Mouse (Mus musculus) stomach, embryonic 15.5 days (tissue): ENCODE measurements around the gene Sh3glb2. TPM values are rescaled to one million over a fixed set of nuclear protein-coding genes. Genes with fewer than 3 reads are reported as not detected.

Experiments
- ATAC-seq: fragments of 200-750 bp; cut with Nextera tagmentation; 2 replicates; pipeline ENCODE4 v1.8.0; 2017; ENCODE audit warnings: low read depth, moderate number of reproducible peaks, moderate TSS enrichment; ENCODE audit not compliant: insufficient read depth, low FRiP score
- H3K27ac ChIP-seq: fragments of 300-500 bp; sonication (generic); 2 replicates; pipeline ENCODE4 v1.5.1; 2015; ENCODE audit warnings: mild to moderate bottlenecking, inconsistent platforms
- H3K27me3 ChIP-seq: fragments of 300-500 bp; sonication (generic); replicated peaks from 2 replicates; pipeline ENCODE4 v1.6.1; 2015; ENCODE audit warnings: inconsistent platforms
- H3K36me3 ChIP-seq: fragments of 300-500 bp; sonication (generic); 2 replicates; pipeline ENCODE4 v1.6.1; 2015; ENCODE audit warnings: inconsistent platforms
- H3K4me1 ChIP-seq: fragments of 300-500 bp; sonication (generic); 2 replicates; pipeline ENCODE4 v1.6.1; 2015; ENCODE audit warnings: inconsistent platforms
- H3K4me2 ChIP-seq: fragments of 300-500 bp; sonication (generic); 2 replicates; pipeline ENCODE4 v1.6.1; 2015; ENCODE audit warnings: mild to moderate bottlenecking, inconsistent platforms
- H3K4me3 ChIP-seq: fragments of 300-500 bp; sonication (generic); replicated peaks from 2 replicates; pipeline ENCODE4 v1.5.1; 2015; ENCODE audit warnings: inconsistent platforms
- H3K9ac ChIP-seq: fragments of 300-500 bp; sonication (generic); 2 replicates; pipeline ENCODE4 v1.6.1; 2015; ENCODE audit warnings: inconsistent platforms
- H3K9me3 ChIP-seq: fragments of 300-500 bp; sonication (generic); 2 replicates; pipeline ENCODE4 v1.6.1; 2016; ENCODE audit warnings: inconsistent platforms
- WGBS: fragments of 180-500 bp; shearing (Covaris S2); methylation state at CpG from one replicate; pipeline ENCODE4 v1.1.7; 2015; 5-methylcytosine and 5-hydroxymethylcytosine counted together
- polyA plus RNA-seq: library from polyadenylated mRNA; unstranded; fragments of >200 nt; fragmentation: Nextera tagmentation; extraction: Ambion mirVana; gene quantifications from 2 replicates; pipeline ENCODE4 v1.2.1, GENCODE M21; 2015

Gene Sh3glb2
- polyA plus RNA-seq, 1 experiment from 2014 or later: 92.6 TPM

DNA sequence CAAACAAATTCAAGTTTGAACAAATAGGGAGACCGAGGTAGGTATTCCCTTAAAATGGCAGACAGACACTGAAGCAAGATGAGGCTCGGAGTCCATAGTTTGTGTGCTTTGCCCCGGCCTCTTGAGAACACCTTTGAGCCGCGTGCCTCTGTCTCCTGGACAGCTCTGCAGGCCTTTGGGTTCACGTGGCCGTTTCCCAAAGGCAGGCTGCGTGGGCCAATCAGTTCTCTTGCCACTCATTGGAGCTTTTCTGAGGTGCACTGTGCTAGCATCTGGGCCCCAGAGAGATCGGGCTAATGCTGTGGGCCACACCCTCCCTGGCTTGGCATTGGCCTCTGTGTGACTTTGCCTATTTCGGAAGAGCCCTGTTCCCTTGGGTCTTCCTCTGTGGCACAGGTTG, 16.8 kb upstream of the Sh3glb2 start:
- Histone ChIP-seq H3K4me2 (no peak overlapping the region), H3K4me3 (no peak overlapping the region), H3K4me1 (no peaks in the 10 kb centered on the region), H3K27ac (no peak overlapping the region), H3K36me3 (peaks cover 59% of the 10 kb centered on the region), H3K9ac (no peak overlapping the region), H3K9me3 (no peaks in the 10 kb centered on the region), H3K27me3 (no peaks in the 10 kb centered on the region)
- WGBS: 91% methylated on average over 10 of the region's 10 CpGs
- no peak for ATAC-seq

DNA sequence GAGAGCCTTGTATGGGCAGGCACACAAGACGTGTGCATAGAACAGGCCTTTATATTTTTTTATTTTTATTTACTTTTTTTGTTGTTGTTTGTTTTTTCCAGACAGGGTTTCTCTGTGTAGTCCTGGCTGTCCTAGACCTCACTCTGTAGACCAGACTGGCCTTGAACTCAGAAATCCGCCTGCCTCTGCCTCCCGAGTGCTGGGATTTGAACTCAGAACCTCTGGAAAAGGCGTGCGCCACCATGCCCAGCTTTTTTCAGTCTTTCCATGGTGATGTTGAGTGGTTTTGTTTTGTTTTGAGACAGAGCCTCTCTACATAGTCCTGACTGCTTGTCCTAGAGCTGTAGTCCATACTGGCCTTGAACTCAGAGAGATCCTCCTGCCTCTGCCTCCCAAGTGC, 13.6 kb upstream of the Sh3glb2 start:
- 96% methylated on average over 5 of the region's 5 CpGs for WGBS
- no peaks in the 10 kb centered on the region for H3K4me1 ChIP-seq

GRCm38 (mm10) chr2:30371544-30371943, 12.4 kb upstream of the Sh3glb2 start:
- Histone ChIP-seq H3K27me3 (no peaks in the 10 kb centered on the region), H3K27ac (no peak overlapping the region), H3K9ac (no peak overlapping the region), H3K4me1 (no peaks in the 10 kb centered on the region), H3K9me3 (no peaks in the 10 kb centered on the region), H3K4me2 (no peak overlapping the region), H3K4me3 (no peak overlapping the region), H3K36me3 (peaks cover 65% of the 10 kb centered on the region)
- WGBS: 97% methylated on average over 8 of the region's 8 CpGs
- no peak for ATAC-seq

More for the DNA sequence above, 13.6 kb upstream of the Sh3glb2 start:
- H3K27me3 ChIP-seq: no peaks in the 10 kb centered on the region
- H3K9me3 ChIP-seq: no peaks in the 10 kb centered on the region
- no peak overlapping the region for H3K9ac ChIP-seq
- ATAC-seq: no peak
- H3K27ac ChIP-seq: no peak overlapping the region
- no peak overlapping the region for H3K4me2 ChIP-seq
- no peak overlapping the region for H3K4me3 ChIP-seq
- peaks cover 73% of the 10 kb centered on the region for H3K36me3 ChIP-seq

GRCm38 (mm10) chr2:30366203-30366602, 7.1 kb upstream of the Sh3glb2 start:
- Histone ChIP-seq H3K4me2 (no peak overlapping the region), H3K4me1 (peaks cover 12% of the 10 kb centered on the region), H3K4me3 (no peak overlapping the region), H3K27ac (no peak overlapping the region), H3K36me3 (peaks cover 30% of the 10 kb centered on the region), H3K9ac (no peak overlapping the region), H3K9me3 (no peaks in the 10 kb centered on the region), H3K27me3 (no peaks in the 10 kb centered on the region)
- ATAC-seq: no peak
- 71% methylated on average over 5 of the region's 5 CpGs for WGBS

- H3K4me3 ChIP-seq: peak overlapping the region; percentile 64
- no peaks in the 10 kb centered on the region for H3K9me3 ChIP-seq
- H3K36me3 ChIP-seq: peaks cover 23% of the 10 kb centered on the region
- 0 out of 2 replicates have a peak overlapping the region, but pooled peaks have one; percentile 74 for H3K9ac ChIP-seq
- H3K27ac ChIP-seq: no peak overlapping the region
- peaks cover 12% of the 10 kb centered on the region for H3K4me1 ChIP-seq
- no peak for ATAC-seq
- peak overlapping the region; percentile 87 for H3K4me2 ChIP-seq
- 84% methylated on average over 2 of the region's 2 CpGs for WGBS
- no peaks in the 10 kb centered on the region for H3K27me3 ChIP-seq
These were observed 6.3 kb upstream of the Sh3glb2 start for GRCm38 (mm10) chr2:30365281-30366069.

DNA sequence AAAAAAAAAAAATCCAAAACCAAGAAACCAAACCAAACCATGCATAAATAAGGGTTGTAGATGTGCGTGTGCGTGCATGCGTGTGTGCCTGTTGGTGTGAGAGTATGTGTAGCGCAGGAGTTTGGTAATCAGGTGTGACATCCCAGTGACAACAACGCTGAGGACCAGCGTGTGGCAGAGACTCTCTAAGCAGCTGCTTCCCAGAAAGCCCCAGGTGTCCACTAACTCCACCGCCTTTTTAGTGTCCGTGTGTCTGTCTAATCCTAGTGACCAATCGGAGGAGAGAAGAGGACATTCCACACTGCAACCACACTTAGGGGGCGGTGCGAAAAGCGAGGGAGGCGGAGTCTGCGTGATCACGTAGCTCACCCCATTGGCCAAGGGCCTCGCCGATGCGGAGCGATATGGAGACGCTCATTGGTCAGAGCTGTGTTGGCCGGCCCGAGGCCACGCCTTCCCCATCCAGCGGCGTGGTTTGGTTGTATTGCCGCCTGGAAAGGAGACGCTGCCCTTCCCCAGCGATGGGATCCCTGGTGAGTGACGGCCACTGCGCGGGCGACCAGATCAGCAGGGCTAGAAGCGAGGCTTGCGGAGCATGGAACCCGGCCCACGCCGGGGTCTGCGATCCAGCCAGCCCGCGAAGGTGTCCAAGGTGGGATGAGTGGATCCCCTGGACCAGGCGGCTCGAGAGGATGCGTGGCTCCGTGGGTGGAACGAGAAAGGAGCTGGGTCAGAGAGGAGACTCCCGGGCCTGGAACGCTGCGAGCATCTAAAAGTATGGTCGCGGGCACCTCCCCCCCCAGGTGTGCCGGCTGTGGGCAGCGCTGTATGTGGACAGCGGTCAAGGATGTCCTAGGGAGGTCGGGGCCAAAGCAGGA, 4.9 kb upstream of the Sh3glb2 start, which contains the start of gene Miga2:
Gene Miga2, plus strand, starts transcription at position 461 of the 878 bp plus-strand sequence.
- Histone ChIP-seq H3K27me3 (no peaks in the 10 kb centered on the region), H3K4me1 (peaks cover 19% of the 10 kb centered on the region), H3K9me3 (no peaks in the 10 kb centered on the region), H3K27ac (peak within 1 kb of the TSS; percentile 77), H3K9ac (peak within 1 kb of the TSS; percentile 74), H3K4me2 (peak within 1 kb of the TSS; percentile 87), H3K36me3 (peaks cover 9% of the 10 kb centered on the region), H3K4me3 (peak within 1 kb of the TSS; percentile 64)
- peak; percentile 100 for ATAC-seq
- under 1% methylated on average over 54 of the region's 54 CpGs for WGBS

GRCm38 (mm10) chr2:30362865-30363264, 3.7 kb upstream of the Sh3glb2 start:
- Histone ChIP-seq H3K27ac (no peak overlapping the region), H3K27me3 (no peaks in the 10 kb centered on the region), H3K36me3 (no peaks in the 10 kb centered on the region; the same call in 1 of the 2 replicates), H3K4me1 (peaks cover 28% of the 10 kb centered on the region), H3K4me3 (no peak overlapping the region), H3K9ac (no peak overlapping the region), H3K9me3 (no peaks in the 10 kb centered on the region), H3K4me2 (no peak overlapping the region)
- ATAC-seq: no peak
- 74% methylated on average over 5 of the region's 5 CpGs for WGBS

- WGBS: 57% methylated on average over 10 of the region's 10 CpGs
- no peak overlapping the region for H3K4me3 ChIP-seq
- no peak for ATAC-seq
- H3K36me3 ChIP-seq: no peaks in the 10 kb centered on the region
- H3K9me3 ChIP-seq: no peaks in the 10 kb centered on the region
- H3K4me2 ChIP-seq: no peak overlapping the region
- H3K27me3 ChIP-seq: no peaks in the 10 kb centered on the region
- H3K27ac ChIP-seq: no peak overlapping the region
- no peak overlapping the region for H3K9ac ChIP-seq
- H3K4me1 ChIP-seq: peaks cover 49% of the 10 kb centered on the region
These were observed 1.5 kb upstream of the Sh3glb2 start for GRCm38 (mm10) chr2:30360626-30361025.

- H3K36me3 ChIP-seq: peaks cover 5% of the 10 kb centered on the region; the same call in 1 of the 2 replicates
- H3K4me2 ChIP-seq: peak overlapping the region; percentile 96
- no peak for ATAC-seq
- peaks cover 49% of the 10 kb centered on the region for H3K4me1 ChIP-seq
- no peaks in the 10 kb centered on the region for H3K27me3 ChIP-seq
- WGBS: 46% methylated on average over 8 of the region's 8 CpGs
- H3K9ac ChIP-seq: peak overlapping the region; percentile 80; the same call in 1 of the 2 replicates
- peak overlapping the region; percentile 82 for H3K27ac ChIP-seq
- H3K4me3 ChIP-seq: peak overlapping the region; percentile 83
- H3K9me3 ChIP-seq: no peaks in the 10 kb centered on the region
These were observed 1.3 kb downstream of the Sh3glb2 start for GRCm38 (mm10) chr2:30357552-30358510.

- no peak for ATAC-seq
- Histone ChIP-seq H3K36me3 (peaks cover 5% of the 10 kb centered on the region), H3K4me3 (no peak overlapping the region), H3K4me2 (peak overlapping the region; percentile 96; the same call in 1 of the 2 replicates), H3K9ac (no peak overlapping the region), H3K4me1 (peaks cover 49% of the 10 kb centered on the region), H3K9me3 (no peaks in the 10 kb centered on the region), H3K27ac (peak overlapping the region; percentile 82; the same call in 1 of the 2 replicates), H3K27me3 (no peaks in the 10 kb centered on the region)
- 57% methylated on average over 9 of the region's 9 CpGs for WGBS
These were observed 2.2 kb downstream of the Sh3glb2 start for GRCm38 (mm10) chr2:30356906-30357305.

DNA sequence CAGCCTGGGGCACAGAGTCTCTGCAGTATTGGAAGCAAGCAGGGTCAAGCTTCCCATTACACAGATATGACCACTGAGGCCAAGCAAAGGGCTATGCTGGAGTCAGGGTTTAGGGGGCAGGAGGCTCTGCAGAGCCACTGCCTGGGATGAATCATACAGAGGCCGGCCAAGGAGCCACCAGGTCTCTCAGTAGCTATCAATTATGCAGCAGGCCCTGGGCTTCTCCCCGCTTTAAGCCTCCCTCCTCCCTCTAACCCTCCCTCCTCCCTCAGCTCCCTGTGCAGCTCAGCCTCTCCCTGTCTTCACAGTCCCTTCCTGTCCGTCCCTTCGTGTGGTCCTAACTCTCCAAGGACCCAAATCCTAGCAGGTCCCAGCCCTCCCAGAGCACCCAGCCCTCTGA, 2.9 kb downstream of the Sh3glb2 start:
- no peak overlapping the region for H3K4me3 ChIP-seq
- no peaks in the 10 kb centered on the region for H3K9me3 ChIP-seq
- H3K4me1 ChIP-seq: peaks cover 49% of the 10 kb centered on the region
- H3K27ac ChIP-seq: peak overlapping the region; percentile 67
- H3K4me2 ChIP-seq: 0 out of 2 replicates have a peak overlapping the region, but pooled peaks have one; percentile 2
- 34% methylated on average over 4 of the region's 4 CpGs for WGBS
- ATAC-seq: no peak
- no peaks in the 10 kb centered on the region for H3K27me3 ChIP-seq
- H3K36me3 ChIP-seq: peaks cover 5% of the 10 kb centered on the region
- H3K9ac ChIP-seq: no peak overlapping the region
